ENCODE assay signal across 15 mouse cellular contexts in the genomic region with DNA sequence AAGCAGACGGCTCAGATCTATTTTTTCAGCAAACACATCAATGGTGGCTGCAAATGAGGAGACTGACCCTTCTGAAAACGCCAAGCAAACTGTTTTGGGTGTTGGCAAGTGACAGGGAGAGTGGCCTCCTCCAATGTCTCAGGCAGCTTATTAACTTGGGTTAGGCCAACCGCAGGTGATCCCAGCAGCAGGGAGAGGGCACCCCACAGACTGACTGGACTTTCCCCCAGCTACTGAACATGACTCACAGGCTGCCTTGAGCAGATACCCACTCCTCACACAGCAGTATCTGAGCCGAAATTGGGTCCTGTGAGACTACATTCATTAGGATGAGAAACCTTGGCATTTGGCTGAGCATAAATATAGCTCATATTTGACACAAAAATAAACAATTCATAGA. TPM values are rescaled to one million over a fixed set of nuclear protein-coding genes. Genes with fewer than 3 reads are reported as not detected.
"Had no signal": no experiment of that assay in that cellular context is flagged by ENCODE, and none has a peak within 500 bp of the region (broad histone marks: within the 10 kb centered on the region; RNA-seq: fewer than 3 reads in every experiment).

No protein-coding gene starts in this region.

- DNase-seq: lung, adult 18-20 months; right cerebral cortex, postnatal 14 days; thymus, adult 2 months; thymus, postnatal 25 days had no signal

- H3K4me3 ChIP-seq: hindbrain, embryonic 12.5 days; left cerebral cortex, adult 2 months; limb, embryonic 15.5 days; midbrain, embryonic 12.5 days; neural tube, embryonic 13.5 days; stomach, embryonic 15.5 days had no signal

- H3K9ac ChIP-seq: hindbrain, embryonic 12.5 days; limb, embryonic 15.5 days; midbrain, embryonic 12.5 days; neural tube, embryonic 13.5 days; stomach, embryonic 15.5 days had no signal

- ATAC-seq: hindbrain, embryonic 16.5 days; inflammation-experienced regulatory T-cells, adult 6 months; midbrain, embryonic 16.5 days had no signal

- H3K9me3 ChIP-seq: hindbrain, embryonic 12.5 days; limb, embryonic 15.5 days; midbrain, embryonic 12.5 days; neural tube, embryonic 13.5 days; stomach, embryonic 15.5 days had no signal

- H3K27ac ChIP-seq: hindbrain, embryonic 12.5 days; left cerebral cortex, adult 2 months; limb, embryonic 15.5 days; midbrain, embryonic 12.5 days; neural tube, embryonic 13.5 days; stomach, embryonic 15.5 days had no signal

- H3K27me3 ChIP-seq: hindbrain, embryonic 12.5 days; limb, embryonic 15.5 days; midbrain, embryonic 12.5 days; neural tube, embryonic 13.5 days; stomach, embryonic 15.5 days had no signal

- H3K4me2 ChIP-seq: hindbrain, embryonic 12.5 days; limb, embryonic 15.5 days; midbrain, embryonic 12.5 days; neural tube, embryonic 13.5 days; stomach, embryonic 15.5 days had no signal

- H3K4me1 ChIP-seq: hindbrain, embryonic 12.5 days; midbrain, embryonic 12.5 days; stomach, embryonic 15.5 days had no signal

RNA-seq across cellular contexts. Expression of a gene that starts 14.5 kb away (rescaled TPM):
- total RNA-seq: layer of hippocampus, adult 8-10 months; layer of hippocampus, postnatal 14 days had no signal
- polyA plus RNA-seq: hindbrain, embryonic 12.5 days; inflammation-experienced regulatory T-cells, adult 6 months; limb, embryonic 15.5 days; midbrain, embryonic 12.5 days; midbrain, embryonic 16.5 days; neural tube, embryonic 13.5 days had no signal
